Mouse (Mus musculus): ENCODE measurements around the gene P2rx1. TPM values are rescaled to one million over a fixed set of nuclear protein-coding genes. Genes with fewer than 3 reads are reported as not detected.
A peak's percentile ranks its signal among the peaks of the same experiment; 100 is the strongest.

The P2rx1 gene
- polyA plus RNA-seq (2014; fragmentation: Nextera tagmentation; extraction: Ambion mirVana): 1.9 and 2.1 TPM in 2 replicates

DNA sequence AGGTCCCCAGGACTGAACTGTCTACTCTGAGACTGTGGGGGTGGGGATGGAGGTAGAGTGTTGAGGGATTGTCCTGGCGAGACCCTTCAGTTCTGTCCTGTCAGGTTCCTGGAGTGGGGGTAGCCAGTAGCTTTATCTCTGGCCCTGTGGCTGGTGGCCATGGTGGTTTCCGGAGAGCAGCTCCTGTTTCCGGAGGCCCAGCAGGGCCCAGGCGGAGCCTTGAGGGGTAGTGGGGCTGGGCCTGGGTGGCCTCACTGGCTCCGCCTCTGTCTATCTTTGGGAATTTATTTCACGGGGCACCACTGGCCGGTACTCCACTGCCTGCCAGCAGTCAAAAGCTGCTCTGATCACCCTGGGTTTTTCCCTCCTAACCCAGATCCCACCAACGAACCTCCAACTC is at the start of gene P2rx1:
TSS of gene P2rx1 (plus strand) at position 333 of the 400 bp plus-strand sequence.
- ATAC-seq (ENCODE audit: insufficient read depth): peak; percentile 71
- no peak within 1 kb of the TSS for H3K27ac ChIP-seq (ENCODE audit: low read depth)
- H3K27me3 ChIP-seq (ENCODE audit: insufficient read depth, low read length): no peaks in the 10 kb centered on the region
- H3K9ac ChIP-seq: no peak within 1 kb of the TSS
- H3K36me3 ChIP-seq (ENCODE audit: insufficient read depth): no peaks in the 10 kb centered on the region
- H3K4me1 ChIP-seq (ENCODE audit: insufficient read depth): 0 out of 2 replicates have a peak, but pooled peaks cover 7% of the 10 kb centered on the region
- DNase-seq: peak; percentile 63
- H3K9me3 ChIP-seq (ENCODE audit: low read depth, low read length): no peaks in the 10 kb centered on the region
- WGBS: 38% methylated on average over 8 of the region's 8 CpGs
- peak; percentile 27 for TF ChIP-seq CTCF (IDR thresholded peaks at IDR 0.05; ENCODE audit: low read depth)
- H3K4me3 ChIP-seq (ENCODE audit: low read depth, low read length): no peak within 1 kb of the TSS
- H3K4me2 ChIP-seq: no peak within 1 kb of the TSS

DNA sequence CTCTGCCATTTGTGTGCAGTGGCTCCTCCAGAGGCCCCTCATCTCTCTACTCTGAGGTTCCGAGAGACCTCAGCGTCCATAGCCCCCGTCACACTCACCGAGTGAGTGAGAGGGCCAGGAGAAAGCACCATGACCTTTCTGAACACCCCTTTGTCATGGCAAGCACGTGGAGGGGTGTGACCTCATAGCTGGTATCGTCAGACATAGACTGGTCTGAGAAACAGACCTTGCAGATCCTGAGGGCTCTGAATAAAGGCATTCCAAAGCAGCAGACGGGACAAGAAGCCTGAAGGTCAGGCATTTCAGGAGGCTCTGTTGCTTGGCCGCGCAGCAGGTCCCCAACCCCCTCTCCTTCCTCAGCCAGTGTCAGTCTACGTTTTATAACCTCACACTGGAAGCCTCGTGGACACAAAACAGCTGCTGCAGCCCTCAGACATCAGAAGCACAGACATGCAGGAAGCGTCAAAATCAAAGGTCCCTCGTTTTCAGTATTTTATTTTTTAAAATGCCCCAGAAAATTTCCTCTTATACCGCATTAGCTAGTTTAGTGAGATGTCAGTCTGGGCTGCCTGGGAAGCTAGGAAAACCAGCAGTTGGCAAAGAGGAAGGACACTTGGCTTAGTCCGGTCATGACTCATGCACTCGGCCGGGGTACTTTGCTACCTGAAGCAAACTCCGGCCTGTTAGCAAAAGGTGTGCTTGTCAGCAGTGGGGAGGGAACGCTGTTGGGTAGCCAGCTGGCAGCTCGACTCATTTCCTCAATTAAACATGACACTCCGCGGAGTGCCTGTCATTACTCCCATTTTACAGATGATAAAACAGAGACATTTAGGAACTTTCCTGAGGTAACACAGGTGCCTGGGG is 47.5 kb upstream of the P2rx1 start:
- peaks cover 47% of the 10 kb centered on the region for H3K4me1 ChIP-seq (ENCODE audit: insufficient read depth)

DNA sequence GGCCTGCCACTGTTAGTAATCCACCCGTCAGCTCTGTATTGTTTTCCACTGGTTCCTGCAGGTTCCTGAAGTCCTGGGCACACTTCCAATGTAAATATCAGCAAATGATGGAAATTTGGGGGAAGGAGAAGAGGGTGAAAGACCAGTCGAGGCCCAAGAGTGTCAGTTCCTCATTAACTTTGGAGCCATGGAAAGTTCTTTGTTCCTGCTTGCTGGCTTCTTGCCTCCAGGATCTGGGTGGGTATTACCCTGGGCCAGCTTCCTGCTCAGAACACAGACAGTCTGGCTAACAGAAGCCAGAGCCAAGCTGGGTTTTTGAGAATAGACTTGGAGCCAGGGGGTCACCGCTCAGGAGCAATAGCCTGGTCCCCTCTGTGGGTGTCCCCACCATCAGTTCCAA is 46.7 kb upstream of the P2rx1 start:
- Histone ChIP-seq H3K4me2 (no peak overlapping the region), H3K9me3 (ENCODE audit: low read depth, low read length) (no peaks in the 10 kb centered on the region), H3K4me1 (ENCODE audit: insufficient read depth) (peaks cover 38% of the 10 kb centered on the region), H3K27me3 (ENCODE audit: insufficient read depth, low read length) (no peaks in the 10 kb centered on the region), H3K4me3 (ENCODE audit: low read depth, low read length) (no peak overlapping the region), H3K9ac (no peak overlapping the region), H3K27ac (ENCODE audit: low read depth) (peak overlapping the region; percentile 86), H3K36me3 (ENCODE audit: insufficient read depth) (no peaks in the 10 kb centered on the region)
- ATAC-seq (ENCODE audit: insufficient read depth): peak; percentile 35; the same call in 1 of the 2 replicates
- DNase-seq: peak; percentile 77
- TF ChIP-seq CTCF (IDR thresholded peaks at IDR 0.05; ENCODE audit: low read depth): no peak
- WGBS: 36% methylated on average over 3 of the region's 3 CpGs

More for the DNA sequence above, 47.5 kb upstream of the P2rx1 start:
- ATAC-seq (ENCODE audit: insufficient read depth) (no peak), DNase-seq (peak; percentile 31)
- no peak for TF ChIP-seq CTCF (IDR thresholded peaks at IDR 0.05; ENCODE audit: low read depth)
- H3K4me2 ChIP-seq: no peak overlapping the region
- no peak overlapping the region for H3K27ac ChIP-seq (ENCODE audit: low read depth)
- H3K9me3 ChIP-seq (ENCODE audit: low read depth, low read length): no peaks in the 10 kb centered on the region
- H3K4me3 ChIP-seq (ENCODE audit: low read depth, low read length): no peak overlapping the region
- H3K36me3 ChIP-seq (ENCODE audit: insufficient read depth): no peaks in the 10 kb centered on the region
- 40% methylated on average over 22 of the region's 22 CpGs for WGBS
- H3K27me3 ChIP-seq (ENCODE audit: insufficient read depth, low read length): no peaks in the 10 kb centered on the region
- no peak overlapping the region for H3K9ac ChIP-seq

DNA sequence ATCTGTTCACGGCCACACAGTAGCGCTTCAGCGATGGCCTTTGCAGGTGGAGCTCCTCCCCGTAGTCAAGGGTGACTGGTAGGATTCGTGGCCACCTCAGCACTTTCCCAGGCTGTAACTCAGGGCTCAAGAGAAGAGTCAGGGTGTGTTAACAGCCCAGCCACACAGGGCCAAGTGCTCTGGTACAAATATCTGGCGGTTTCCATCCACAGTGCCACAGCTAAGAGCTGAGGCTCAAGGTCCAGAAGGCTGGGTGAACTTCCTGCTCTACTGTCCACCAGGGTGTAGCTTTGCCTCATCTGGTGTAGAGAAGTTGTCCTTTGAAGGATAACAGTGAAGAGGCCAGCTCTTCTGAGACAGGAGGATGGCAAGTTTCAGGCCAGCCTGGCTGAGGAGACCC is 46.2 kb upstream of the P2rx1 start:
- WGBS: 76% methylated on average over 6 of the region's 6 CpGs
- DNase-seq: no peak
- no peaks in the 10 kb centered on the region for H3K9me3 ChIP-seq (ENCODE audit: low read depth, low read length)
- no peak for TF ChIP-seq CTCF (IDR thresholded peaks at IDR 0.05; ENCODE audit: low read depth)
- peaks cover 35% of the 10 kb centered on the region for H3K4me1 ChIP-seq (ENCODE audit: insufficient read depth)
- no peaks in the 10 kb centered on the region for H3K36me3 ChIP-seq (ENCODE audit: insufficient read depth)
- no peak overlapping the region for H3K4me3 ChIP-seq (ENCODE audit: low read depth, low read length)
- no peak for ATAC-seq (ENCODE audit: insufficient read depth)
- no peaks in the 10 kb centered on the region for H3K27me3 ChIP-seq (ENCODE audit: insufficient read depth, low read length)
- H3K9ac ChIP-seq: no peak overlapping the region; the same call in 1 of the 2 replicates
- H3K27ac ChIP-seq (ENCODE audit: low read depth): peak overlapping the region; percentile 86
- no peak overlapping the region for H3K4me2 ChIP-seq

DNA sequence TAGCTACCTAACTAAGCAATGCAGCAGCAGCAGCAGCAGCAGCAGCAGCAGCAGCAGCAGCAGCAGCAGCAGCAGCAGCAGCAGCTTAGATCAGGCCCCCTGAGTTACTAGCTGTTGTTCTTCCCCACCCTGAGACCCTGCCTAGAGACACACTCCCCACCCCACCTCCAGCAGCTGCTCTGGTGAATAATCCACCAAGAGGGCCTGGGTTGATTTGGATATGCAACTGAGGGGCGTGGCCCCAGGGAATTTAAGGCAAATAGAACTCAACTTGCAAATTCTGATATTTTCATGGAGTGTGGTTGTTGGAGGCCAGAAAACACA is 45.8 kb upstream of the P2rx1 start:
- H3K27me3 ChIP-seq (ENCODE audit: insufficient read depth, low read length): no peaks in the 10 kb centered on the region
- no peaks in the 10 kb centered on the region for H3K9me3 ChIP-seq (ENCODE audit: low read depth, low read length)
- no peak for ATAC-seq (ENCODE audit: insufficient read depth)
- H3K27ac ChIP-seq (ENCODE audit: low read depth): peak overlapping the region; percentile 86
- no peak for DNase-seq
- H3K4me1 ChIP-seq (ENCODE audit: insufficient read depth): peaks cover 35% of the 10 kb centered on the region
- no peaks in the 10 kb centered on the region for H3K36me3 ChIP-seq (ENCODE audit: insufficient read depth)
- H3K9ac ChIP-seq: no peak overlapping the region; the same call in 1 of the 2 replicates
- no peak overlapping the region for H3K4me2 ChIP-seq
- WGBS: 66% methylated on average over 1 of the region's 1 CpGs
- no peak overlapping the region for H3K4me3 ChIP-seq (ENCODE audit: low read depth, low read length)
- no peak for TF ChIP-seq CTCF (IDR thresholded peaks at IDR 0.05; ENCODE audit: low read depth)

DNA sequence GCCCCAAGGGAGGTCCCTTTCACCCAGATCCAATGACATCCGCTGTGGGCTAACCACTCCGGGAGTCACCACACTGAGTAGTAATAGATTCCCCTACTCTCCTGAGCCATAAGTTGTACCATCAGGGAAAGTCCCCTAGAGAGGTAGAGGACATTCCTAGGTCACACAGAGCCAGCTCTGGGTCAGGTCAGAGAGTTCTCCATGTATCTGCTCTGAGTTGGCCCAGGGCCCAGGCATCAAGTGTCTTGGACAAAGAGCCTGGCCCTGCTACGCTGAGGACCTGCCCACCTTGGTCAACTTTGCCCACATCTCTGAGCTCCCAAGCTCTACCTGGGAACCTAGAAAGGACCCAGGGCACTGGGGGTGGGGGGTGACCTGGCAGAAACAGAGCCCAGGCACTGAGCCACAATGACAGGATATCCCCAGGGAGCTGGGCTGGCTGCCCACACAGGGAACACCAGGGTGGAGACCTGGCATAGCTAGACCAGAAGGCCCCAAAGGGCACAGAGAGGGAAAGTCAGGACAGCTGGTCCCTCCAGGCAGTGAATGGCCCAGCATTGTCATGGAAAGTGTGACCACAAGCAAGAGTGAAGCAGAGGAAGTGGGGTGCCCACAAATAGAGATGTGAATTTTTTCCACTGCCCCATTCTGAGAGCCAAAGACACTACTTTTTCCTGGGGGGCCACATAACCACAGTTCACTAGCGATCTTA is 45.3 kb upstream of the P2rx1 start:
- H3K27me3 ChIP-seq (ENCODE audit: insufficient read depth, low read length): no peaks in the 10 kb centered on the region
- H3K9ac ChIP-seq: no peak overlapping the region
- WGBS: 75% methylated on average over 4 of the region's 4 CpGs
- ATAC-seq (ENCODE audit: insufficient read depth) (no peak), DNase-seq (peak; percentile 31)
- peaks cover 35% of the 10 kb centered on the region for H3K4me1 ChIP-seq (ENCODE audit: insufficient read depth)
- H3K4me2 ChIP-seq: no peak overlapping the region
- no peak overlapping the region for H3K4me3 ChIP-seq (ENCODE audit: low read depth, low read length)
- H3K36me3 ChIP-seq (ENCODE audit: insufficient read depth): no peaks in the 10 kb centered on the region
- no peak overlapping the region; the same call in 1 of the 2 replicates for H3K27ac ChIP-seq (ENCODE audit: low read depth)
- no peaks in the 10 kb centered on the region for H3K9me3 ChIP-seq (ENCODE audit: low read depth, low read length)
- no peak for TF ChIP-seq CTCF (IDR thresholded peaks at IDR 0.05; ENCODE audit: low read depth)

DNA sequence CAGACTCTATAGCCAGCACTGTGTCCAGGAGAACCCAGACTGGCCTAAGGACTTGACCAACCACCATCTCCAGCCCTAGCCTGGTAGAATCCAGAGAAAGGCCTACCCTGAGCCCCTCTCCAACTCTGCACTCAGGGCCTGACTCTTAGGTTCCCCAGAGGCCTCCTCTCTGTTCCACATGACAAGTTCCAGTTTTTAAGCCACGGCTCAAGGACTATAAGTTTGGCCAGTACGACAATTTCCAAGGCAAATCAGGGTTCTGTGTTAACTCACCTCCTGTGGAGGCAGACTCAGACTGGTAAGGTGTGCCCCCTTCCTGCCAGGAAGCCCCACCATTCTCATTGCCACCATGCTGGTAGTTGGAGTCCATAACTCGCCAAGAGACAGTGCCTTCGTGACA is 44.7 kb upstream of the P2rx1 start:
- H3K27ac ChIP-seq (ENCODE audit: low read depth): no peak overlapping the region
- WGBS: 94% methylated on average over 4 of the region's 4 CpGs

More for the DNA sequence above, 44.7 kb upstream of the P2rx1 start:
- no peak for ATAC-seq (ENCODE audit: insufficient read depth)
- Histone ChIP-seq H3K4me3 (ENCODE audit: low read depth, low read length) (no peak overlapping the region), H3K9ac (no peak overlapping the region), H3K9me3 (ENCODE audit: low read depth, low read length) (no peaks in the 10 kb centered on the region), H3K4me2 (no peak overlapping the region), H3K4me1 (ENCODE audit: insufficient read depth) (peaks cover 35% of the 10 kb centered on the region), H3K36me3 (ENCODE audit: insufficient read depth) (no peaks in the 10 kb centered on the region), H3K27me3 (ENCODE audit: insufficient read depth, low read length) (no peaks in the 10 kb centered on the region)
- no peak for DNase-seq
- TF ChIP-seq CTCF (IDR thresholded peaks at IDR 0.05; ENCODE audit: low read depth): no peak
